Mouse (Mus musculus) spleen, adult 12 weeks (tissue): ENCODE results near the gene Wfs1.
A peak's percentile ranks its signal among the peaks of the same experiment; 100 is the strongest.
"Not testable (repeated sequence)": the region's sequence is repeated elsewhere in the genome, so short reads cannot be mapped to it uniquely, and the experiment has no call there.

ENCODE experiments used
- DNase-seq: peaks from one replicate; pipeline ENCODE4 v3.0.0; 2022; ENCODE audit warnings: low spot score

Wfs1 gene

DNA sequence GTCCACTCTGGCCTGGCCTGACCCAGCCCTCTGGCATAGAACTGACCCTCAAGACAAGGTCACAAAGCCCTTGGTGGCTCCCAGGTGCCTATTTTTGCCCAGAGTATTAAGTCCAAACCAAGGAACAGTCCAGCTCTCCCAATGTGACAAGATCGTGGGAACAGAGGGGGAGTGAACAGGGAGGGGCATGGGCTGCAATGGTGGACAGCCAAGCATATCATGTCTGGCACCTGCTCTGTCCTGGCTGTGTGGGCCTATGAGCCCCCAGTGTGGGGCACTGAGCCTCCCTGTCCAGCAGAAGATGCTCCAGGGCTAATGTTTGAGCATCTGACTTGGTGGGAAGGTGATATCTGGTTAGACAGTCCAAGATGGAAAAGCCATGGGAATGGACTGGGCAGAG, 2.4 kb downstream of the Wfs1 start:
- no peak for DNase-seq

GRCm38 (mm10) chr5:36982271-36982670, 6.7 kb downstream of the Wfs1 start:
- no peak for DNase-seq

DNA sequence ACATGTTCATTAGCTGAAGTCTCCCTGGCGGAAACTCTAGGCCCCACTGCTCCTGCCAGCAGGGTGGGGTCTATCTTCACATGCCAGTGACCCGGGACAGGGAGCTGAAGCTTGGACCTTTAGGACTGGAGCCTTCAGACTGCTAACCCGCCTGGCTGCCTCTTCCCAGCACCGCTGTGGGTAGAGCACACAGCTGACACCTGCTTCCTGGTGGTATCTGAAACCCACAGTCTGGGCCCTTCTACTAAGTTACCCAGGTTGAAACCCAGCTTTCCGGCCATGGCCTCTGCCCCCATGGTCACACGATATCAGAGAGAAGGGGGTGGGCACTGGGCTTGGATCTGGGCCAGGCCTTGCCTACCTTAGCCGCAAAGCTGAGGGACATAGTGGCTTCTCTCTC, 9.4 kb downstream of the Wfs1 start:
- no peak for DNase-seq

DNA sequence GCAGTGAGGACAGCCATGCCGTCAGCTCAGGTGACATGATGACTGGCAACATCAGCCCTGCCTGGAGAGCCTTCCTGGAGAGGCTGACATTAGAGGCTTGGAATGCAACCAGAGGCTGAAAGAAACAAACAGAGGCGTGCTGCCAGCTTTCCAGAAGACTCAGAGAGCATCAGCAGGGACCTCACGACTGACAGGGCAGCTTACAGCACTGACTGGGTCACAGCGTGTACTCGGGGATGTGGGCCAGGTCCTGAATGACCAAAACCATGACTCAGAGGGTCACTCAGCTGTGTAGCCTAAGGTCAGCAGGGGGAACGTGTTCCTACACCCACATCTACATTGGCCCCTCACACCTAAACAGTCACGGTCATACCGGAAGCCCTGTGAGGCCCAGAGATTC, 10.0 kb downstream of the Wfs1 start:
- no peak for DNase-seq

GRCm38 (mm10) chr5:36977809-36978208, 11.2 kb downstream of the Wfs1 start:
- DNase-seq, result no peak

- DNase-seq, result no peak
Measured at GRCm38 (mm10) chr5:36975336-36975735, 13.7 kb downstream of the Wfs1 start.

- DNase-seq, result no peak
Measured at GRCm38 (mm10) chr5:36971587-36971986, 17.4 kb downstream of the Wfs1 start.

- DNase-seq, result no peak
Measured at GRCm38 (mm10) chr5:36960501-36960900, 28.5 kb downstream of the Wfs1 start.

DNA sequence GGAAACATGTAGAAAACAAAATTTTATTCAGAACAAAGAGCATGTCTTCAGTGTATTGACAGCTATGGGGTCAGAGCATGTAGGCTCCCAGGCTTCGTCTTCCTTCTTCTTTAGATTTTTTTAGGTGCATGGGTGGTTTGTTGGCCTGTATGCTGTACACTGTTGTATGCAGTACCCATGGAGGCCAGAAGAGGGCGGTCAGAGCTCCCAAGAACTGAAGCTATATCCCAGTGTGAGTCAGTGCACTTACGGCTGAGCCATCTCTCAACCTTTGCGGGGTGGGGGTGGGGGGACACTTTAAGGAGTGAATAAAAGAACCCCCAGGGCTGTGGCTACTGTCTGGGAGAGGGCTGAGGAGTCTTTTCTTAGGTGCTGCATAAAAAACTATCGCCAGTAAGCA, 30.2 kb downstream of the Wfs1 start:
- DNase-seq, result peak; percentile 23

DNA sequence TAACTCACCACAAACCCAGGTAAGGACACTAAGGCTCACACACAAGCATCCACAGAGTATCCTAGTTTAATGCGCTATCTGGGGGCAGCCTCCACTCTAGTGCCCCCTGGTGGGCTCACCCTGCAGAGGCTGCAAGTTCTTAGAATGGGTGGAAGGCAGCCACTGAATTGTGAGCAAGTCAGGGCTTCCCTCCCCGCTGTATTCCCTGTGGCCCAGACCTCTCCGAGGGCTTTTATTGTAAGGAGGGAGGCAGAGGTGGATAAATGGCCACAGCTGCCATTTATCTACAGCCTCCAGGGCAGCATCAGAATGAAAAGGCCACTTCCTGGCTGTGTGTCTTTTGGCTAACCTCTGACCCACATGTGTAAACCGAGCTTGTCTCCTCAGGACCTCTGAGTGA, 33.6 kb downstream of the Wfs1 start:
- no peak for DNase-seq

DNA sequence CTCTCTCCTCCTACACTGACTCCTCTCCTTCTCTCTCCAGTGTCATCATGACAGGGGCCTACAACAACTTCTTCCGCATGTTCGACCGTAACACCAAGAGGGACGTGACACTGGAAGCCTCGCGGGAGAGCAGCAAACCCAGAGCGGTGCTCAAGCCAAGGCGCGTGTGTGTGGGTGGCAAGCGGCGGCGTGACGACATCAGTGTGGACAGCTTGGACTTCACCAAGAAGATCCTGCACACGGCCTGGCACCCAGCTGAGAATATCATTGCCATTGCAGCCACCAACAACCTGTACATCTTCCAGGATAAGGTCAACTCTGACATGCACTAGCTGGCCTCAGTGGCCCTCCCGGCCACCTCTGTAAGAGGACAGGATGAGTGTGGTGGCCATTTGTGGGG, 36.7 kb downstream of the Wfs1 start:
- no peak for DNase-seq

DNA sequence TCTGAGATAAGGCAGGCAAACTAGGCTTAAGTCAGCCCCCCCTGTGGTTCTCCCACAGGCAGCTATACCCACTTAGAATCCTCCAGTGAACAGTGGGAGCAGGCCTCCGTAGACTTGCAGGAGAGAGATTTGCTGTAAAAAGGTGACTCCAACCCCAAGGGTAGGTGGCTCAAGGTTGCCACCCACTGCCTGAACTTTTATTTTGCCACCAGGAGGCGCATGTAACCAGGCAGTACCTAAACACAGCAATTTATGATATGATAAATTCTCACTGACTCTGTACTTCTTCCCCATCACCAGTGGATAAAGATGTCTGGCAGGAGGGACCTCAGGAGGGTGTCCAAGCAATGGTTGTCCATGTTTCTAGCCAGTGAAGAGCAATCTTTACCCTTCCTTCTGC, 38.1 kb downstream of the Wfs1 start:
- DNase-seq, result no peak

GRCm38 (mm10) chr5:36948831-36949230, 40.2 kb downstream of the Wfs1 start:
- peak; percentile 44 for DNase-seq

DNA sequence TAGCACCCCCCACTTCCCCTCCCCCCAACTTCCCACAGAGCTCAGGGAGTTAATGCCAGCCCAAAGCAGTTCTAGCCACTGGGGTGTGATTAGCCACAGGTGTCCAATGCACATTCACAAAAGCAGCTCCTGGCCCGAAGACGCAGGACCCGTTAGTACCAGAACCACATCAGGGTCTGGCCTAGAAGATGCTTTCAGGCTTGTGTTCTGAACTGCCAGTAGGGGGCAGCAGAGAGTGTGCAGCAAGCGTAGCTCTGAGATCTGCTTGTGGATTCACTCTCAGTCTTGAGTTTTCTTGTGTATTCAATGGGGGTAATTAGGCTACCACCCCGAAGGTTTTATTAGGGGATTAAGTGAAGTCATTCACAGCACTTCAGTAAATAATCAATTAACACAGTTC, 42.6 kb downstream of the Wfs1 start:
- DNase-seq, result no peak

DNA sequence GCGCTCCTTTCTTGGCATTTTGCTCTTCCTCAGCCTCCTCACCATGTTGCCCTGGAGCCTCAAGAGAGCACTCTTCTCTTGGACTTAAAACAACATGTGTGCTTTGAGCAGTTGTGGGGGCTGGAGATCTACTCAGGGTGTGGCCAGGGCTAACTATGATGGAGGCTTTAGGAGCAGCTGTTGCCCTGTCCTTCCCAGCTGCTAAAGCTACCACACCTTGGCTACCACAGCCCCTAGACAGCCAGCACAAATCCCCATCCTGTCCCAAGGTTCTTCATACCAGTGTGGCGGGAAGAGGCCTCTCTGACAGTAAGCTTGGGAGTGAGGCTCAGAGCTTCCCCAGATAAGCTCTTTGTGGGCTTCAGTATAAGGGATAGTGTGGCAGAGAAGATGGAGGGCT, 43.3 kb downstream of the Wfs1 start:
- DNase-seq, result no peak

- no peak for DNase-seq
Measured at GRCm38 (mm10) chr5:36945102-36945701, 43.8 kb downstream of the Wfs1 start.

- DNase-seq, result no peak
Measured at GRCm38 (mm10) chr5:36944552-36944951, 44.5 kb downstream of the Wfs1 start.

GRCm38 (mm10) chr5:36942446-36942845, 46.6 kb downstream of the Wfs1 start:
- no peak for DNase-seq

DNA sequence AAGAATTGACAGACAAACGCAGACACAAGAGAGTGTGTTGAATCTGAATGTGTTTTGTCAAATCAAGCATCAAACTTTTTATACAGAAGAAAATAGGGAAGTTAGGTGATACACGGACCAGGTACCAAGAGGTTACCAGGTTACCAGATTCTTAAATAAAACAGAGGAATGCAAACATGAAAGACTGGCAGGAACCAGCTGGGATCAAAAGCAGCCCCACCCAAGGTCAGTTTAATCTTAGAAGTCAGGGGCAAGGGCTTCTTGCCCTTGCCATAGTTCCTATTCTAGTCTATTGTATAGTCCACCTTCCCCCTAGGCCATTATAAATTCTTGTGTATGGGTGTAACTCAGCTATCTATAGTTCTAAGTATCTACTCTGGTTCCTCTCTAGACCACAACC, 50.0 kb downstream of the Wfs1 start:
- DNase-seq, result not testable (repeated sequence)

DNA sequence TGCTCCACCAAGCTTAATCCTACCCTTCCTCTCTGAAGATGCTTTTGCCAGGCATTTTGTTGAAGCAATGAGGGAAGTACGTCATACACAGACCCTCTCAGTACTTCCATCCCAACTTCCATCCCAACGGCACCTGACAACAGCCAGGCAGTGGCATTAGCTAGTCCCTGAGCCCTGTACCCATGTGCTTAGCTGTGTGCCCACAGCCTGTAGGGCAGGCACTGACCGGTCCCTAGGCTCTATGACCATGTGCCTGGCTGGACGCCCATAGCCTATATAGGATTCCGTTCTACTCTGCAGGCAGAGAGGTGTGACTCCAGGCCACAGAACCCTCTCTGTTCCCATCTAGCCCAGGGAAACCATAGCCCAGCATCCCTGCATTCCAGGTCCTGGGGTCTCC, 51.0 kb downstream of the Wfs1 start:
- DNase-seq, result no peak

- DNase-seq, result no peak
Measured at GRCm38 (mm10) chr5:36936548-36936947, 52.5 kb downstream of the Wfs1 start.

DNA sequence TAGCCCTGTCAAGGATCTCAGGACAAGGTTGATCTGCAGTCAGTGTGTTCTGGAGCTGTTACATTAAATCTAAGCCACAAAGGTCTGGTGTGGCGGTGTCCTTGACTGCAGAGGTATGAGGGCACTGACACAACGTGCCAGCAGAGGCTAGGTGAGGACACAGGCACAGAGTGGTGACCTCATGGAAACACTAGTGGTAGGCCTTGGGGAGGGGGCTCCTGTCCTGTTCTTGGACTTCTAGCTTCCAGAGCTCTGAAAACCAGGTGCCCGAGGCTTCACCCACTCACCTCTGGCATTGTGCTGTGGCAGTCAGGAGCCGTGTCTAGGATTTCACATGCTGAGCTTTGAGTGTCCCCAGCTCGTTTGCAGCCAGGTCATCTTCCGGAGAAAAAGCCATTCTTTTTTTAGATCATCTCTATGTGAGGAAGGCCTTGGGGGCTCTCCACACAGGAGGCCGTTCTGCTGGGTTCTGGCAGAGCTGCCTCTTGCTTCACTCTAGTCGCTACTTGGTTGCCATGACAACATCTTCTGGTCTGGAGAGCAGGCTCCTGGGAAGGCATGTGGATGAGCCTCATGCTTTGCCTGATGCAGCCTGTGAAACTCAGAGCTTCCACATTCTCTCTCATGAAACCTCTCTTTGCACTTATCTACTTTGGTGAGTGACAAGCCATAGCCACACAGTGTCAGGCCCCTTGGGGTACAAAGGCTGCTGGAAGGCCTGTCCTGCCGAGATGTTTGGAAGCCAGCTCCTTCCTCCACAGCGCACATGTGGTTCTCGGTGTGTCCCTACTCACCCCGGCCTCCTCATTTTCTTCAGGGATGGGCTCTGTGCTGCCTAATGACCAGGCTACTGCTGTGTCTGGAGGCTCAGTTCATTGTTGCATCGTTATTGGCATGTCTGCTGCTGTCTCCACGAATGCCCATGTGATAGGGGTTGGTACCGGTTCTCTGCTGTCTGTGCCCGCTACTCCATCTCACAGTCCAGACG, 53.2 kb downstream of the Wfs1 start:
- DNase-seq, result no peak

- DNase-seq, result no peak
Measured at GRCm38 (mm10) chr5:36933383-36933782, 55.6 kb downstream of the Wfs1 start.

DNA sequence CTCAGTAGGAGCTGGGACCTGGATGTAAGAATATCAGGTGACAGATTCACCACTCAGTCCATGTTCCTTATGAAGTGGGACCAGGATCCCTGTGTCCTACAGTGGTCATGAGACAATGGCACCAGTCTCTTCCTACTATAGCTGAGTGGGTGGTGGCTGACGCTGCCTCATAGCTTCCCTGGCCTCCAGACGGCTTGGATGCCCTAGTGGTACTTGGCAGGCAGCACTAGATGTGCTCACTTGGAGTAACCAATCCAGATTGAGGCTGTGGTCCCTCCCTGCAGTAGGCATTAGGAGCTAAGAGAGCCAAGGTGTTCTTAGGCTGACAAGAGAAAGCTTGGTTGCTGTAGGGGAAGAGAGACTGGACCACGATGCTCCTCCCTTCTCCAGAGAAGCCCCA, 59.6 kb downstream of the Wfs1 start:
- DNase-seq, result no peak
